Mouse (Mus musculus) brain, embryonic 14.5 days (tissue): ENCODE results near the gene Cirbp. TPM values are rescaled to one million over a fixed set of nuclear protein-coding genes. Genes with fewer than 3 reads are reported as not detected.

Experiments
- DNase-seq: peaks from one replicate; pipeline ENCODE4 v3.0.0-alpha.2; 2011; ENCODE audit warnings: low read depth
- CTCF ChIP-seq: fragments of 200-500 bp; IDR thresholded peaks from 2 replicates; pipeline ENCODE4 v1.5.1; 2012; ENCODE audit warnings: inconsistent platforms, mild to moderate bottlenecking, moderate library complexity, borderline replicate concordance; ENCODE audit not compliant: insufficient read depth, insufficient read length; ENCODE audit errors: extremely low read depth
- POLR2A ChIP-seq: fragments of 200-500 bp; IDR thresholded peaks from 2 replicates; pipeline ENCODE4 v1.6.1; 2012; ENCODE audit warnings: mild to moderate bottlenecking, inconsistent platforms, borderline replicate concordance; ENCODE audit not compliant: poor library complexity, insufficient read depth, insufficient read length, severe bottlenecking; ENCODE audit errors: extremely low read depth
- polyA plus RNA-seq: library from polyadenylated mRNA; depleted of rRNA; stranded (reverse); fragments of >200 nt; gene quantifications from 2 replicates; pipeline ENCODE4 v1.2.3, GENCODE M21; 2012; rRNA removed

Gene Cirbp
- polyA plus RNA-seq = 381 and 490 TPM in 2 replicates

DNA sequence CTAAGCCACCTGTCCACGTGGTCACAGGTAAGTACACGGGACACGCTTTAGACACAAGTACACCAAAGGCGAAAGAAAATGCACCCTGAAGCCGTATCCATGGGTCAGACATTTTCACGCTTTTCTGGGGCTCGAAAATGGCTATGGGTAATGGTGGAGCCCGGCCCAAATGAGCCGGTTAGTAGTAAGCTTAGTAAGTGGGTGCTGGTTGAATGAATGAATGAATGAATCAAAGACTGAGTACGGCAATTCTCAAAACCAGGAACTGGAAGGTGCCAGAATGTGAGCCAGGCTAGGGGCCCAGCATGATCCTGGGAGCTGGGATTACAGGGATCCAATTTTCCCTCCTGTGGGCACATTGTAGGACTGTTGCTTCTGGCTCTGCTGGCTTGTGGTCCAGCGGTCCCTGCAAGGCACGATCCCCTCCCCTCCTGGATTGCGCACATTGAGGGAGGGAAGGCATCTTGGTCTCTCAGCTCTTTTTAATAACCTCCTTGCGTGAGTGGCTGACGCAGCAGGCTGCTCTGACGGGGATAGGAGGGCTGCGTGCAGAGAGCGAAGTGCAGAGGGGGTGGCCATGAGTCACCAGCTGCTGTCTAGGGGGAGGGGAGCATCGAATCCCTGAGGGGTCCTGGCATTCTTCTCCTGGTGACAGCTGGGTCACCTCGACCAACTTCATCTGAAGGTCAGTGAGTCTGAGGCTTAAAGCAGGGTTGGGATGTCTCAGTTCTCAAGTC, at the start of gene Cirbp:
Cirbp (plus strand) TSS at position 594 of the 737 bp plus-strand sequence.
- TF ChIP-seq CTCF (no peak), POLR2A (no peak)
- peak; percentile 76 for DNase-seq

DNA sequence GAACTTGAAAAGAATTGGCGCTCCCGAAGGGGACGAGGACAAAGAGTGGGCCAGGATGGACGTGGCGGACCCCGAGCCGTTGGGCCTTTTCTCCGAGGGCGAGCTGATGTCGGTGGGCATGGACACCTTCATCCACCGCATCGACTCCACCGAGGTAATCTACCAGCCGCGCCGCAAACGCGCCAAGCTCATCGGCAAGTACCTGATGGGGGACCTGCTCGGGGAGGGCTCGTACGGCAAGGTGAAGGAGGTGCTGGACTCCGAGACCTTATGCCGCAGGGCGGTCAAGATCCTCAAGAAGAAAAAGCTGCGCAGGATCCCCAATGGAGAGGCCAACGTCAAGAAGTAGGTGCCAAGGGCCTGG, 49.2 kb upstream of the Cirbp start:
- peak; percentile 33 for DNase-seq
- no peak for TF ChIP-seq CTCF
- TF ChIP-seq POLR2A = no peak

DNA sequence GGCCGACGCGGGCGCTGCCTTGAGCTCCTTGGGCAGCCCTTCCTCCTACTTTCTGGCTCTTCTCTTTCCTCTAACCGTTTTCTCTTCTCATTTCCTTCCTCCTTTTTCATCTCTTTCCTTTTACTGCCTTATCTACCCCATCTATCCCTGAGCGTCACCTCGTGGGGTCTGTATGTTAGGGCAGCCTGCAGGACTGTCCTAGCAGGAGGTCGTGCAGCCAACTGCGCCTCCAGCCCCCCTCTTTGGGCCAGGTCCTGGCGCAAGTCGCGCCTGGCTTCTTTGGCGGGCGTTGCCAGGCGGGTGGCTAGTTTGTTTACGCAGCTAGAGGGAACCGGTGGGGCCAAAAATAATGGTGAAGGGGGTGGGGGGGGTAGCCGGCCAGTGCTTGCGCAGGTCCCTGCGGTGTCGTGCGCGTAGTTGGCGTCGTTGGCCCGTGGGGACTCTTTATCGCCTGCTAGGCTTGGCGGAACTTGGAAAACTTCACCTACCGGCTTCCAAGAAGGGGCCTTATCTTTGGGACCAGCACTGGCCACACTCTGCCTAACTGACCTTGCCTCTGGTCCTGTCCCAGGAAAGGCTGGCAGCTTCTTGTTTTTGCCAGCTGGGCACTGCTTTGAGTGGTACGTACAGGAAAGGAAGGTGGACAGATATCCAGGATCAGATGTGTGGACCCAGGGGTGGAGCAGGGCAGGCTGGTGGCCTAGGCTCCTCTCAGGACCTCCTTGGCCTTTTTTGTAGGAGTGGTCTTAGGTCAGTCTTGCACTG, 48.7 kb upstream of the Cirbp start:
- no peak for TF ChIP-seq CTCF
- TF ChIP-seq POLR2A = no peak
- DNase-seq = peak; percentile 38

DNA sequence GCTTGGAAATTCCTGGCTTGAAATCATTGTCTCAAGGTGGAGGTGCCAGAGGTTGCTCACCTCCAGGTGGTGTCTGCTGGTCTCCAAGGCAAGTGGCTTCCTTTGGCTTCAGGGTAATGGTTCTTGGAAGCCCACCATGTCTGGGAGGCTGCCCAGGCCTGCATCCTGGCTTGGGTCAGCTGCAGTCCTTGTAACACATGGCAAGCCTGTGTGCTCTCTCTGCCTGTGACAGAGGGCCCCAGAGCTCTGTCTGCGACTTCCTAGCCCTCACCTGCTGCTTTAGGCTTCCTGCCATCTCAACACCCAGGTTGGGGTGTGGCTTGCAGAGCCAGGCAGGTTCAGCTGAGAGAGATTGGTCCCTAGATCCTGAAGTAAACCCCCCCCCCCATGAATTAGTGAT, 48.0 kb upstream of the Cirbp start:
- no peak for TF ChIP-seq CTCF
- TF ChIP-seq POLR2A = no peak
- no peak for DNase-seq

DNA sequence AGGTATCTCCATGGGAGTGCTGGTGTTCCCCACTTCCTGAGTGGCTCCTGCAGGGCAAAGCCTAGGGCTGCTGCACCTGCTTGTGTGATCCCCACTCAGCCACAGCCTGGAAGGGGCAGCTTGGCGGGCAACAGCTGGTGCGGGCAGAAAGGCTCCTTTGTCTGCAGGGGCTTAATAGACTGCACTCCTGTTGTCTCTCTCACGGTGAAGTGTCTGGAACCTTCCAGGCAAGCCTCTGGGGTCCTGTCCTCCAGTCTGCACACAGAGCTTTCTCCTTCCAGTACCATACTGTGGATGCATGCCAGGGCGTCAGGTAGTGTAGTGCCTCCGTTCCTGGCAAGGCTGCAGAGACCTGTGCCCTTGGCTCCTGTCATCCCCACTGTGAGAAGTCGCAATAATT, 47.2 kb upstream of the Cirbp start:
- DNase-seq = peak; percentile 61
- TF ChIP-seq CTCF (no peak), POLR2A (no peak)

DNA sequence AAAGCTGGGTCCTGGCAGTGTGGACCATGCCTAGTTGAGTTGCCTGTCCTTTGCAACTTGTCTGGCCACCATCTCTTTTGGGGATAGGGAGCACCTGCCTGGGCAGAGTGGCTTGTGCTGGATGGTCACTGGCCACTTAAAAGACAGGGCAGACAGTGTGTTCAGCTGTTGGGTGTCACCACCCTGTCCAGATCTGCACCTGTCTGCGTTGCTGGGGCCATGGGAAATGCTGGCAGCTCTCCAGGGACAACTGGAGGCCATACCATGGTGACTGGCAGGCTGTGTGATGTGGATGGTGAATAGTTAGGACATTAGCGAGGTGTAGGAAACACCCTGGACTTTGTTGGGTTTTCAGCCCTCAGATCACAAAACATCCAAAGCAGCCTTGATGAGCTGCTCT, 45.6 kb upstream of the Cirbp start:
- no peak for DNase-seq
- TF ChIP-seq CTCF (no peak), POLR2A (no peak)

DNA sequence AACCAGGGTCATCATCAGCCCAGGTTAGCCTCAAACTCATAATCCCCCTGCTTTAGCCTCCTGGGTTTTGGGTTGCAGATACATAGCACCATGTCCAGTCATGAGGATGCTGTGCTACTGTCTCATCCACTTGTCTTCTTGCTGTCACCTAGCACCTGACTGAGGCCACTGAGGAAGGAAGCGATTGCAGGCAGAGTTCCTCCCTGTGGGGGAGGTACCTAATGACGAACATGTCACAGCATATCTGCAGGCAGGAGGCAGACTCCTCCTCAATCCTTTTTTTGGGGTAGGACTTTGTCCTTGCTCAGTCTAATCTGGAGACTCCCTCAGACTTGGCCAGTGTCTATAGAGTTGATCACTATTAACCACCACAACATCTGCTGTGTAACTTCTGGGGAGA, 44.1 kb upstream of the Cirbp start:
- TF ChIP-seq POLR2A (no peak), CTCF (no peak)

DNA sequence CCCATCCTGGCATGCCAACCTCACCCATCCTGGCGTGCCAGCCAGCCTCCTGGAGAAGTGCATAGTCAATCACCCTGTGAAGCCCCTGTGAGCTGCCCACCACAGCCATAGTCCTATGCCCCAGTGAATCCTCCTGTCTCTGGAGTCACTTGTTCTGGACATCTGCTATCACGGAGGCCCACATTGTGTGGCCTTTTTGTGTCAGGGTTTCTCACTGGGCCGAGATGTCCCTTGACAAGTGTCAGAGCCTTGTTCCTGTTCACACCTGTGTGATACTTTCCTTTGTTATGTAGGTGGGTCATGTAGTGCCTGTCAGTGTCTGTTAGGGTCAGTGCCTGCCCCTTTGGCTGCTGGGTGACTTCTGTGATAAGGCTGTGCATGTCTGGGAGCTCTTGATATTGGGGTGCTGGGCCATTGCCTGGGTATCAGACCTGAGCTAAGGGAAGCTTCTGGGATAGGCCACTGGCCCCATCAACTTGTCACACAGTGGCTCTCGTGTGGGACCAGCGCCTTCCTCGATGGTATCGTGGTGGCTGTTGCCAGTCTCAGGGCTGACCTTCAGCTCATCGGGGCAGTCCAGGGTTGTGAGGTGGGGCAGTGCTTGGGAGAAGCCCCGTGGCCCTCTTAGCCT, 41.7 kb upstream of the Cirbp start:
- no peak for TF ChIP-seq POLR2A
- TF ChIP-seq CTCF = no peak

More for the DNA sequence above, 44.1 kb upstream of the Cirbp start:
- DNase-seq = no peak

DNA sequence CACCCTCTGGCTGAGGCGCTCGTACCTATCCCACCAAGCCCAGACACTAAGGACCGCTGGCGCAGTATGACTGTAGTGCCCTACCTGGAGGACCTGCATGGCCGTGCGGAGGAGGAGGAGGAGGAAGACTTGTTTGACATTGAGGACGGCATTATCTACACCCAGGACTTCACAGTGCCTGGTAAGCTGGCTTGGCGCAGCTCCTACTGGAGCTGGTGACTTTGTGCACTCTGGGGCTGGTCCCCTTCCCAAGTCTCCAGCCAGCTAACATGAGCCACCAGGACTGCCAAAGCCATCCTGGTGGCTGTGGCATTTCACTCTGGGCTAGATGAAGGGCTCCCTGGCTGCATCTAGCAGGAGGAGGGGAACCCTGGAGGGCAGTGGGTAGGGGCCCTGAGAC, 37.9 kb upstream of the Cirbp start:
- no peak for DNase-seq
- TF ChIP-seq CTCF (no peak), POLR2A (no peak)

More for the DNA sequence above, 41.7 kb upstream of the Cirbp start:
- no peak for DNase-seq

DNA sequence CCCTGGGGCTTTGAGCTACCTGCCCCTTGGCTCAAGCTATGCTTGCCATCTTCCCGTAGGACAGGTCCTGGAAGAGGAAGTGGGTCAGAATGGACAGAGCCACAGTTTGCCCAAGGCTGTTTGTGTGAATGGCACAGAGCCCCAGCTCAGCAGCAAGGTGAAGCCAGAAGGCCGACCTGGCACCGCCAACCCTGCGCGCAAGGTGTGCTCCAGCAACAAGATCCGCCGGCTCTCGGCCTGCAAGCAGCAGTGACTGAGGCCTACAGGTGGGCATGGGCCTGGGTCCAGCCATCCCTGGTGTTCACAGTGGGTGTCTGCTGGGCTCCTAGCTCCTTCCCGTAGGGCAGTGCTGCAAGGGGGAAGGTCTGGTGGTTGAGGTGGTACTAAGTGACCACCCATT, 35.9 kb upstream of the Cirbp start:
- DNase-seq = no peak
- TF ChIP-seq POLR2A (no peak), CTCF (no peak)

DNA sequence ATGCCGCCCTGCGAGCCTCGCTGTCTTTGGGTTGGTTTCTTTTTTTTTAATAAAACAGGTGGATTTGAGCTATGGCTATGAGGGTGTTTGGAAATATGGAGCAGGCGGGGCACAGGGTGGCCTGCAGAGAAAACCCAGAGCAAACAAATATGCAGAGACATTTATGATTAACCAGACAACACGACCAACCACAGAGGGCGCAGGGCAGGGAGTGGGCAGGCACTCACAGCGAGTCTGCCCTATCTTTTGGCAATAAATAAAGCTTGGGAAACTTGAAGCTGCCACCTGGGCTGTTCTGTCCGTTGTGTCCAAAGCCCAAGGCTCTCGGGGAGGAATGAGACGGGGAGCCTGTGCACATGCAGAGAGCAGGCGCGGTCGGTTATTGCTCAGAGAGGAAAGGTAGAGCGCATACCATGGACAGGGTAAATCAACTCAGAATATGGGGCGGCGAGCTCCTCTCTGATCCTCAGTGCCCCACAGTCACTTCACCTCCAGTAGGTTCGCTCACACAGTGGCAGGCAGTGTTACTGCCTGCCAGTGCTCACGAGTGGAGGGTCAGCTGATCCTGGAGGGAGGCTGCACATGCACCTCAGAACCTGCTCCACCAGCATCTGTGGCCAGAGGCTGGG, 35.3 kb upstream of the Cirbp start:
- DNase-seq = no peak
- TF ChIP-seq CTCF (no peak), POLR2A (no peak)

DNA sequence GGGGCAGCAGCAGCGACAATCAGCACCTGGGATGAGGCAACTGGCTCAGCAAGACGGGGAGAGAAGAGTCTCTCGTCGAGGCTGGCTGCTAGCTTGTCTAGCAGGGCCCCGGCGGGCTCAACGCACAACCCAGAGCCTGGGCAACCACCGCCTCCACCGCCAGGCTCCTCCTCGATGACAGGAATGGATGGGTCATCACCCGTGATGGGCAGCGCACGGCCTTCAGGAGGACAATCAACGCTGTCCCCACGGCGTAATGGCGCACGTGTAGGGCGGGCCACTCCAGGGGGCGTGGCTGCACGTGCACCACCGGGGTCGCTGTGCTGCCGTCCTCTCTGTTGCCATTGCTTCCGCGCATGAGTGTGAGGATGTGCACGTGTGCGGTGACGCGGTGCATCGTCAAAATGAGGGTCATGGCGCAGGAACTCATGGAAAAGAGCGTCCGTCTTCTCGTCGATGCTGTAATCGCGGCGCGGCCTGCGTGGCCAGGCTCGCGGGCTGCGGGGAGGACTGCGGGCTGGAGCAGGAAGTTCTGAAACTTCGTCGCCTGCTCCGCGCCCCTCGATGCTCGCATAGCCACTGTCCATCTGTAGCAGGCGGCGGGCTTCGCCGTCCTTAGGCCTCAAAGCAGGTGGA, 34.4 kb upstream of the Cirbp start:
- TF ChIP-seq POLR2A (no peak), CTCF (no peak)
- peak; percentile 71 for DNase-seq
